Mouse (Mus musculus): ENCODE measurements at regions not wholly inside any gene's neighbourhood (a gene's known extent, or its start where the extent isn't known, plus 50 kb on each side); places are given as distances from the start of the nearest gene placed in this dataset.
A peak's percentile ranks its signal among the peaks of the same experiment; 100 is the strongest.

GRCm38 (mm10) chr15:62328305-62328881, 1405.6 kb upstream of the A1bg start:
- DNase-seq, result no peak

GRCm38 (mm10) chr15:62327481-62327880, 1404.7 kb upstream of the A1bg start:
- no peak for DNase-seq

- no peak for DNase-seq
Observed at GRCm38 (mm10) chr15:62326524-62326923, 1403.7 kb upstream of the A1bg start.

GRCm38 (mm10) chr15:62325451-62326290, 1402.9 kb upstream of the A1bg start:
- no peak for DNase-seq

GRCm38 (mm10) chr15:62320966-62321365, 1398.2 kb upstream of the A1bg start:
- no peak for DNase-seq

GRCm38 (mm10) chr15:62314449-62314848, 1391.6 kb upstream of the A1bg start:
- DNase-seq, result no peak

- no peak for DNase-seq
Observed at GRCm38 (mm10) chr15:62302233-62302632, 1379.4 kb upstream of the A1bg start.

- no peak for DNase-seq
Observed at GRCm38 (mm10) chr15:62301567-62301966, 1378.8 kb upstream of the A1bg start.

GRCm38 (mm10) chr15:62297138-62297537, 1374.3 kb upstream of the A1bg start:
- no peak for DNase-seq

- peak; percentile 33 to 50 for DNase-seq
Observed at GRCm38 (mm10) chr15:62295233-62295927, 1372.6 kb upstream of the A1bg start.

GRCm38 (mm10) chr15:62294786-62295185, 1372.0 kb upstream of the A1bg start:
- DNase-seq, result no peak

GRCm38 (mm10) chr15:62292876-62293275, 1370.1 kb upstream of the A1bg start:
- no peak for DNase-seq

GRCm38 (mm10) chr15:62290687-62291086, 1367.9 kb upstream of the A1bg start:
- no peak for DNase-seq

GRCm38 (mm10) chr15:62286666-62287655, 1364.1 kb upstream of the A1bg start:
- no peak for DNase-seq

- DNase-seq, result no peak
Observed at GRCm38 (mm10) chr15:62284606-62285531, 1362.1 kb upstream of the A1bg start.

GRCm38 (mm10) chr15:62283661-62284429, 1361.0 kb upstream of the A1bg start:
- no peak for DNase-seq

- DNase-seq, result no peak
Observed at GRCm38 (mm10) chr15:62282646-62283045, 1359.8 kb upstream of the A1bg start.

- no peak for DNase-seq
Observed at GRCm38 (mm10) chr15:62282116-62282515, 1359.3 kb upstream of the A1bg start.

- DNase-seq, result no peak
Observed at GRCm38 (mm10) chr15:62279526-62279925, 1356.7 kb upstream of the A1bg start.

GRCm38 (mm10) chr15:62274818-62275217, 1352.0 kb upstream of the A1bg start:
- DNase-seq, result no peak

Data from cerebellum, postnatal 25 days (tissue).